Mouse (Mus musculus) stomach, postnatal 0 days (tissue): Measurements from ENCODE around the gene Gpr25. TPM values are rescaled to one million over a fixed set of nuclear protein-coding genes. Genes with fewer than 3 reads are reported as not detected.
A peak's percentile ranks its signal among the peaks of the same experiment; 100 is the strongest.

Source experiments
- ATAC-seq: fragments of 200-750 bp; cut with Nextera tagmentation; 2 replicates; pipeline ENCODE4 v1.8.0; 2017; ENCODE audit not compliant: low FRiP score, low TSS enrichment
- DNase-seq: peaks from one replicate; pipeline ENCODE4 v3.0.0-alpha.2; 2016; ENCODE audit warnings: low spot score
- H3K27ac ChIP-seq: fragments of 300-500 bp; sonication (generic); replicated peaks from 2 replicates; pipeline ENCODE4 v1.5.1; 2014; ENCODE audit warnings: mild to moderate bottlenecking, control low read depth
- H3K27me3 ChIP-seq: fragments of 300-500 bp; sonication (generic); 2 replicates; pipeline ENCODE4 v1.6.1; 2014; ENCODE audit warnings: low read length; ENCODE audit not compliant: control insufficient read depth, insufficient read depth
- H3K36me3 ChIP-seq: fragments of 300-500 bp; sonication (generic); 2 replicates; pipeline ENCODE4 v1.6.1; 2014; ENCODE audit warnings: low read length, mixed read lengths; ENCODE audit not compliant: control insufficient read depth, insufficient read depth
- H3K4me1 ChIP-seq: fragments of 300-500 bp; sonication (generic); replicated peaks from 2 replicates; pipeline ENCODE4 v1.6.1; 2014; ENCODE audit warnings: antibody characterized with exemption; ENCODE audit not compliant: control insufficient read depth, insufficient read depth
- H3K4me2 ChIP-seq: fragments of 300-500 bp; sonication (generic); replicated peaks from 2 replicates; pipeline ENCODE4 v1.6.1; 2014; ENCODE audit warnings: low read depth, mild to moderate bottlenecking, control low read depth, moderate library complexity
- H3K4me3 ChIP-seq: fragments of 300-500 bp; sonication (generic); 2 replicates; pipeline ENCODE4 v1.5.1; 2014; ENCODE audit warnings: low read depth, low read length, control low read depth
- H3K9ac ChIP-seq: fragments of 300-500 bp; sonication (generic); 2 replicates; pipeline ENCODE4 v1.6.1; 2014; ENCODE audit warnings: mild to moderate bottlenecking, low read length, control low read depth, mixed read lengths
- H3K9me3 ChIP-seq: fragments of 300-500 bp; sonication (generic); 2 replicates; pipeline ENCODE4 v1.6.1; 2016; ENCODE audit warnings: low read length; ENCODE audit not compliant: control insufficient read depth
- CTCF ChIP-seq: IDR thresholded peaks from 2 replicates; pipeline ENCODE4 v1.5.1; 2016; ENCODE audit warnings: antibody characterized with exemption, low read depth, mild to moderate bottlenecking, moderate library complexity
- EP300 ChIP-seq: optimal IDR thresholded peaks from 2 replicates; pipeline ENCODE3; 2016; ENCODE audit warnings: antibody characterized with exemption
- WGBS: fragments of 180-500 bp; shearing (Covaris S2); extraction: QIAGEN DNeasy Blood & Tissue Kit; methylation state at CpG from one replicate; pipeline ENCODE4 v1.1.7; 2014; 5-methylcytosine and 5-hydroxymethylcytosine counted together
- polyA plus RNA-seq: library from polyadenylated mRNA; unstranded; fragments of >200 nt; fragmentation: Nextera tagmentation; extraction: Ambion mirVana; gene quantifications from 2 replicates; pipeline ENCODE4 v1.2.1, GENCODE M21; 2015

The Gpr25 gene
- polyA plus RNA-seq, 1 experiment from 2014 or later: not detected

GRCm38 (mm10) chr1:136244469-136244868, 16.2 kb downstream of the Gpr25 start:
- TF ChIP-seq CTCF (no peak), EP300 (no peak)
- Histone ChIP-seq H3K4me2 (no peak overlapping the region), H3K27ac (no peak overlapping the region), H3K4me3 (no peak overlapping the region), H3K36me3 (no peaks in the 10 kb centered on the region), H3K9ac (no peak overlapping the region), H3K9me3 (no peaks in the 10 kb centered on the region), H3K27me3 (no peaks in the 10 kb centered on the region), H3K4me1 (no peaks in the 10 kb centered on the region)
- no peak for DNase-seq
- WGBS: 85% methylated on average over 5 of the region's 5 CpGs
- ATAC-seq: no peak

GRCm38 (mm10) chr1:136241801-136242200, 18.9 kb downstream of the Gpr25 start:
- no peak for ATAC-seq
- no peak for TF ChIP-seq EP300
- TF ChIP-seq CTCF: no peak
- Histone ChIP-seq H3K27ac (no peak overlapping the region), H3K27me3 (no peaks in the 10 kb centered on the region), H3K4me3 (no peak overlapping the region), H3K9ac (no peak overlapping the region), H3K36me3 (no peaks in the 10 kb centered on the region), H3K4me1 (no peaks in the 10 kb centered on the region), H3K4me2 (no peak overlapping the region), H3K9me3 (no peaks in the 10 kb centered on the region)
- 74% methylated on average over 7 of the region's 7 CpGs for WGBS
- DNase-seq: no peak

GRCm38 (mm10) chr1:136238495-136238894, 22.2 kb downstream of the Gpr25 start:
- Histone ChIP-seq H3K4me2 (no peak overlapping the region), H3K27ac (no peak overlapping the region), H3K9ac (no peak overlapping the region), H3K4me3 (no peak overlapping the region), H3K9me3 (no peaks in the 10 kb centered on the region), H3K27me3 (no peaks in the 10 kb centered on the region), H3K36me3 (no peaks in the 10 kb centered on the region), H3K4me1 (no peaks in the 10 kb centered on the region; the same call in 1 of the 2 replicates)
- no peak for TF ChIP-seq CTCF
- no peak for TF ChIP-seq EP300
- ATAC-seq (peak; percentile 72), DNase-seq (no peak)
- WGBS: 65% methylated on average over 4 of the region's 4 CpGs

- whole genome bisulfite sequencing: 3% methylated on average over 9 of the region's 9 CpGs
- DNase-seq (no peak), ATAC-seq (no peak)
- H3K27ac ChIP-seq: no peak overlapping the region
- peak overlapping the region; percentile 64; the same call in 1 of the 2 replicates for H3K9ac ChIP-seq
- no peaks in the 10 kb centered on the region for H3K9me3 ChIP-seq
- no peaks in the 10 kb centered on the region for H3K27me3 ChIP-seq
- H3K4me3 ChIP-seq: peak overlapping the region; percentile 55
- TF ChIP-seq CTCF: peak; percentile 68
- TF ChIP-seq EP300: no peak
- no peaks in the 10 kb centered on the region for H3K36me3 ChIP-seq
- peak overlapping the region; percentile 93 for H3K4me2 ChIP-seq
- no peaks in the 10 kb centered on the region; the same call in 1 of the 2 replicates for H3K4me1 ChIP-seq
Observed at GRCm38 (mm10) chr1:136234595-136235092, 26.0 kb downstream of the Gpr25 start.

- Histone ChIP-seq H3K4me2 (peak within 1 kb of the TSS; percentile 93), H3K27ac (peak within 1 kb of the TSS; percentile 81), H3K36me3 (no peaks in the 10 kb centered on the region), H3K27me3 (no peaks in the 10 kb centered on the region), H3K9ac (peak within 1 kb of the TSS; percentile 64), H3K4me1 (no peaks in the 10 kb centered on the region; the same call in 1 of the 2 replicates), H3K4me3 (peak within 1 kb of the TSS; percentile 55), H3K9me3 (no peaks in the 10 kb centered on the region)
- TF ChIP-seq CTCF (no peak), EP300 (no peak)
- DNase-seq (peak; percentile 69), ATAC-seq (no peak)
- under 1% methylated on average over 46 of the region's 51 CpGs for WGBS
Observed at GRCm38 (mm10) chr1:136233892-136234594, 26.6 kb downstream of the Gpr25 start, which contains the start of gene Inava. Gene Inava, minus strand, starts transcription at chr1:136234264.

- H3K27ac ChIP-seq: peak overlapping the region; percentile 81
- ATAC-seq (no peak), DNase-seq (peak; percentile 63)
- WGBS: 7% methylated on average over 23 of the region's 23 CpGs
- H3K36me3 ChIP-seq: no peaks in the 10 kb centered on the region
- H3K27me3 ChIP-seq: no peaks in the 10 kb centered on the region
- peak overlapping the region; percentile 93 for H3K4me2 ChIP-seq
- TF ChIP-seq EP300: no peak
- no peak for TF ChIP-seq CTCF
- H3K4me1 ChIP-seq: no peaks in the 10 kb centered on the region; the same call in 1 of the 2 replicates
- H3K9ac ChIP-seq: peak overlapping the region; percentile 64
- H3K9me3 ChIP-seq: no peaks in the 10 kb centered on the region
- H3K4me3 ChIP-seq: peak overlapping the region; percentile 55
Observed at GRCm38 (mm10) chr1:136232986-136233790, 27.5 kb downstream of the Gpr25 start.
